Mouse (Mus musculus) heart, postnatal 0 days (tissue): ENCODE measurements at regions not wholly inside any gene's neighbourhood (a gene's known extent, or its start where the extent isn't known, plus 50 kb on each side); places are given as distances from the start of the nearest gene placed in this dataset.
"Not testable (repeated sequence)": the region's sequence is repeated elsewhere in the genome, so short reads cannot be mapped to it uniquely, and the experiment has no call there.

ENCODE experiments used
- ATAC-seq: fragments of 200-750 bp; cut with Nextera tagmentation; 2 replicates; pipeline ENCODE4 v1.8.0; 2017; ENCODE audit warnings: low read depth, moderate number of reproducible peaks, moderate library complexity; ENCODE audit not compliant: insufficient read depth
- DNase-seq: peaks from one replicate; pipeline ENCODE4 v3.0.0-alpha.2; 2016; ENCODE audit warnings: low spot score
- H3K27ac ChIP-seq: fragments of 300-500 bp; sonication (generic); 2 replicates; pipeline ENCODE4 v1.5.1; 2014; ENCODE audit warnings: low read depth, mild to moderate bottlenecking
- H3K27me3 ChIP-seq: fragments of 300-500 bp; sonication (generic); 2 replicates; pipeline ENCODE4 v1.6.1; 2014; ENCODE audit warnings: low read length, mixed read lengths; ENCODE audit not compliant: control insufficient read depth, insufficient read depth
- H3K36me3 ChIP-seq: fragments of 300-500 bp; sonication (generic); replicated peaks from 2 replicates; pipeline ENCODE4 v1.6.1; 2014; ENCODE audit warnings: low read length, mixed read lengths; ENCODE audit not compliant: control insufficient read depth, insufficient read depth
- H3K4me1 ChIP-seq: fragments of 300-500 bp; sonication (generic); 2 replicates; pipeline ENCODE4 v1.6.1; 2014; ENCODE audit warnings: antibody characterized with exemption; ENCODE audit not compliant: control insufficient read depth, insufficient read depth
- H3K4me2 ChIP-seq: fragments of 300-500 bp; sonication (generic); 2 replicates; pipeline ENCODE4 v1.6.1; 2014; ENCODE audit warnings: low read depth, mild to moderate bottlenecking, low read length, moderate library complexity
- H3K4me3 ChIP-seq: fragments of 300-500 bp; sonication (generic); 2 replicates; pipeline ENCODE4 v1.5.1; 2014; ENCODE audit warnings: low read depth, low read length
- H3K9ac ChIP-seq: fragments of 300-500 bp; sonication (generic); replicated peaks from 2 replicates; pipeline ENCODE4 v1.6.1; 2014; ENCODE audit warnings: low read depth, low read length, mixed read lengths
- H3K9me3 ChIP-seq: fragments of 300-500 bp; sonication (generic); replicated peaks from 2 replicates; pipeline ENCODE4 v1.6.1; 2016; ENCODE audit warnings: low read length; ENCODE audit not compliant: control insufficient read depth
- CTCF ChIP-seq: IDR thresholded peaks from 2 replicates; pipeline ENCODE4 v1.5.1; 2016; ENCODE audit warnings: antibody characterized with exemption, control low read depth, low read depth
- EP300 ChIP-seq: IDR thresholded peaks from 2 replicates; pipeline ENCODE4 v1.6.1; 2016; ENCODE audit warnings: antibody characterized with exemption, low read depth
- WGBS: fragments of 180-500 bp; shearing (Covaris S2); extraction: QIAGEN DNeasy Blood & Tissue Kit; methylation state at CpG from one replicate; pipeline ENCODE4 v1.1.7; 2014; 5-methylcytosine and 5-hydroxymethylcytosine counted together

- TF ChIP-seq EP300 (no peak), CTCF (no peak)
- ATAC-seq = no peak
- 77% methylated on average over 4 of the region's 4 CpGs for WGBS
Measured at GRCm38 (mm10) chr2:10658317-10658716, 288.0 kb downstream of the Sfmbt2 start.

DNA sequence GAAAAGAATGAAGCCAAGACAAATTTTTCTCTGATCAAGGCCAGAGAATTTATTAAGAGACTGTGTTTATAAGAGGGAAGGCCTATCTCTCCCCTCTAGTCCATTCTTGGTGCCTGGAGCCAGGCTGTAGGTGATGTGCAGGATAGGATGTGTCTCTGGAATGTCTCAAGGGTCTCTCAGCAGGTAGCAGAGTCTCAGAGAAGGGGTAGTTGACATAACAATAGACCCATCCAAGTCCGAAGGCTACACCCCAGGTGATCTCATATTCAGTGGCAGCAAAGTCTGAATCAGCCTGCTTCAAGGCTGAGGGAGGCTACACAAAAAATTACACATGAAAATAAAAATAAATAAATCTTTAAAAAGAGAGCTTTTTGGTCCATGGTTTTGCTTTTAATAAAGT is 297.6 kb downstream of the Sfmbt2 start:
- H3K4me2 ChIP-seq, H3K36me3 ChIP-seq, H3K9ac ChIP-seq, ATAC-seq, H3K4me3 ChIP-seq, H3K27ac ChIP-seq, H3K4me1 ChIP-seq, H3K9me3 ChIP-seq, H3K27me3 ChIP-seq, DNase-seq: not testable (repeated sequence)
- 31% methylated on average over 1 of the region's 1 CpGs for WGBS

More at GRCm38 (mm10) chr2:10658317-10658716, 288.0 kb downstream of the Sfmbt2 start:
- Histone ChIP-seq H3K4me3 (no peak overlapping the region), H3K9ac (no peak overlapping the region), H3K4me1 (no peaks in the 10 kb centered on the region), H3K27me3 (no peaks in the 10 kb centered on the region), H3K27ac (no peak overlapping the region), H3K36me3 (no peaks in the 10 kb centered on the region), H3K9me3 (0 out of 2 replicates have a peak, but pooled peaks cover 5% of the 10 kb centered on the region), H3K4me2 (no peak overlapping the region)
- DNase-seq = no peak

- H3K4me2 ChIP-seq = no peak overlapping the region
- DNase-seq (no peak), ATAC-seq (no peak)
- no peaks in the 10 kb centered on the region for H3K4me1 ChIP-seq
- TF ChIP-seq CTCF (no peak), EP300 (no peak)
- H3K4me3 ChIP-seq = no peak overlapping the region
- H3K9me3 ChIP-seq = no peaks in the 10 kb centered on the region
- H3K27me3 ChIP-seq = no peaks in the 10 kb centered on the region
- 52% methylated on average over 7 of the region's 7 CpGs for WGBS
- no peak overlapping the region for H3K27ac ChIP-seq
- H3K36me3 ChIP-seq = no peaks in the 10 kb centered on the region
- no peak overlapping the region for H3K9ac ChIP-seq
Measured at GRCm38 (mm10) chr2:10670423-10671298, 300.4 kb downstream of the Sfmbt2 start.

DNA sequence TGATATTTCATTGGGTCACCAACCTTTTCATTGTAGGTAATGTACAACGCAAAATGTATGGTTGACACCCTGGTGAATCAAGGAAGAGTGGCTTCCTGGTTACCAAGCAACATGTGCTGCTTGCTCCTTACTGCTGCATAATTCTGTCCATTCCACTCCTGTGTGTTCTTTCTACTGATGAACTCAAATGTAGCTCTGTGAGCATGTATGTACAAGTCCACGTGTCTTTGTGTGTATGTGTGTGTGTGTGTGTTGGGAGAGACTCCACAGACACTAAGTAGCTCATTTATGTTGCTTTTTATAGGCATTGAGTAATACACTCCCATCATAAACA is 301.0 kb downstream of the Sfmbt2 start:
- H3K9me3 ChIP-seq = no peaks in the 10 kb centered on the region
- no peak overlapping the region for H3K27ac ChIP-seq
- no peak overlapping the region for H3K4me3 ChIP-seq
- ATAC-seq = no peak
- H3K27me3 ChIP-seq = no peaks in the 10 kb centered on the region
- DNase-seq = no peak
- TF ChIP-seq EP300 (no peak), CTCF (no peak)
- H3K36me3 ChIP-seq = no peaks in the 10 kb centered on the region
- no peak overlapping the region for H3K9ac ChIP-seq
- no peak overlapping the region for H3K4me2 ChIP-seq
- H3K4me1 ChIP-seq = no peaks in the 10 kb centered on the region
- 69% methylated on average over 2 of the region's 2 CpGs for WGBS

GRCm38 (mm10) chr2:10672196-10672595 is 301.9 kb downstream of the Sfmbt2 start:
- H3K36me3 ChIP-seq = no peaks in the 10 kb centered on the region
- DNase-seq (no peak), ATAC-seq (no peak)
- H3K4me3 ChIP-seq = no peak overlapping the region
- H3K9me3 ChIP-seq = no peaks in the 10 kb centered on the region
- no peaks in the 10 kb centered on the region for H3K4me1 ChIP-seq
- no peaks in the 10 kb centered on the region for H3K27me3 ChIP-seq
- no peak overlapping the region for H3K27ac ChIP-seq
- TF ChIP-seq EP300 = no peak
- TF ChIP-seq CTCF = no peak
- 55% methylated on average over 4 of the region's 4 CpGs for WGBS
- H3K4me2 ChIP-seq = no peak overlapping the region
- no peak overlapping the region for H3K9ac ChIP-seq

DNA sequence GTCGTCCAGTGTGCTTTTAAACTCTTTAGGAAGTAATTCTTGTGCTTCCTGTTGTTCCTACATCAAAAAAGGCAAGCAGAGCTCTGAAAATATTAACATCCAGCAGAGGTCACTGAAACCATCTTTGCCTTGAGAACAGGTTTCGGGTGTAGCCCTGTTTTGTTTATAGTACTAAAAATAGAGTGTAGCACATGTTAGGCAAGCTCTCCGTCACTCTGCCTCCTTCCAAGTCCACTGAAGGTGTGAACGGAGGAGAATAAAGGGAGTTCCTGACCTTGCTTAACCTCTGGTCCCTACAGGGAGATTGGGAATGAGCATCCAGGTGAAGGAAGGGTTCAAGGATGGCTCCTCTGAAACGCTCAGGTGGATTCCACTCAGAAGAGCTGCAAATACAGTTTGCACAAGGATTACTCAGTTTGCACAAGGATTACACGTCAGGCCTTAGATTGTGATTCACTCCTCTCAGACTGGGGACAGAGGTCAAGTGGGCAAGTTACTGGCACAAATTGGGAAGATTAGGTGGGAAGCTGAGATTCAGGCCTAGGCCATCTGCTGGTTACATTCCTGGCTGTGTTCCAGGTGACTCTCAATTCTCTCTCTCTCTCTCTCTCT is 304.5 kb downstream of the Sfmbt2 start:
- Histone ChIP-seq H3K27me3 (no peaks in the 10 kb centered on the region), H3K4me2 (no peak overlapping the region), H3K36me3 (no peaks in the 10 kb centered on the region), H3K27ac (no peak overlapping the region), H3K9me3 (no peaks in the 10 kb centered on the region), H3K9ac (no peak overlapping the region), H3K4me1 (no peaks in the 10 kb centered on the region), H3K4me3 (no peak overlapping the region)
- DNase-seq (peak; percentile 27), ATAC-seq (peak; percentile 17; the same call in 1 of the 2 replicates)
- TF ChIP-seq EP300 (no peak), CTCF (no peak)
- WGBS = 16% methylated on average over 6 of the region's 6 CpGs
